Comparison of ENCODE assay signal across 8 mouse cellular contexts in genomic region chr4:59782853-59783684, GRCm38 (mm10). TPM values are rescaled to one million over a fixed set of nuclear protein-coding genes. Genes with fewer than 3 reads are reported as not detected.
DNase-seq lines count a peak whose midpoint lies in the region; ATAC-seq and TF ChIP-seq lines count a peak whose summit lies in the region.

No protein-coding gene starts in this region.

- TF ChIP-seq POLR2A in brain, embryonic 14.5 days (IDR thresholded peaks at IDR 0.05; ENCODE audit: borderline replicate concordance, extremely low read depth, insufficient read depth, insufficient read length, poor library complexity, severe bottlenecking): no peak

- H3K4me1 ChIP-seq in lung, embryonic 15.5 days: peaks cover 15% of the 10 kb centered on the region
- peaks cover 17% of the 10 kb centered on the region for H3K4me1 ChIP-seq in heart, embryonic 15.5 days (replicated peaks)
- peaks cover 12% of the 10 kb centered on the region for H3K4me1 ChIP-seq in liver, embryonic 16.5 days (ENCODE audit: control insufficient read depth, low read depth, low read length)
- H3K4me1 ChIP-seq in stomach, embryonic 15.5 days: 0 out of 2 replicates have a peak, but pooled peaks cover 3% of the 10 kb centered on the region

- no peaks in the 10 kb centered on the region for H3K27me3 ChIP-seq in lung, embryonic 15.5 days
- no peaks in the 10 kb centered on the region for H3K27me3 ChIP-seq in heart, embryonic 15.5 days
- no peaks in the 10 kb centered on the region for H3K27me3 ChIP-seq in liver, embryonic 16.5 days (ENCODE audit: control insufficient read depth, insufficient read depth, low read depth, low read length)
- H3K27me3 ChIP-seq in stomach, embryonic 15.5 days (replicated peaks): no peaks in the 10 kb centered on the region

- TF ChIP-seq CTCF in brain, embryonic 14.5 days (IDR thresholded peaks at IDR 0.05; ENCODE audit: borderline replicate concordance, extremely low read depth, insufficient read depth, insufficient read length): no peak

- under 1% methylated on average over 47 of the region's 47 CpGs for WGBS in lung, embryonic 15.5 days
- under 1% methylated on average over 47 of the region's 47 CpGs for WGBS in heart, embryonic 15.5 days
- WGBS in liver, embryonic 16.5 days (ENCODE audit: insufficient replicate concordance): under 1% methylated on average over 47 of the region's 47 CpGs
- under 1% methylated on average over 47 of the region's 47 CpGs for WGBS in stomach, embryonic 15.5 days

- H3K9me3 ChIP-seq in lung, embryonic 15.5 days: no peaks in the 10 kb centered on the region
- no peaks in the 10 kb centered on the region for H3K9me3 ChIP-seq in heart, embryonic 15.5 days (replicated peaks)
- no peaks in the 10 kb centered on the region for H3K9me3 ChIP-seq in liver, embryonic 16.5 days (replicated peaks; ENCODE audit: control insufficient read depth, low read length)
- H3K9me3 ChIP-seq in stomach, embryonic 15.5 days: no peaks in the 10 kb centered on the region

- H3K4me3 ChIP-seq in lung, embryonic 15.5 days: peak overlapping the region; percentile 72
- H3K4me3 ChIP-seq in heart, embryonic 15.5 days: peak overlapping the region; percentile 93
- H3K4me3 ChIP-seq in liver, embryonic 16.5 days (ENCODE audit: low read depth, low read length): peak overlapping the region; percentile 96
- peak overlapping the region; percentile 97 for H3K4me3 ChIP-seq in stomach, embryonic 15.5 days (replicated peaks)

- 0 out of 2 replicates have a peak overlapping the region, but pooled peaks have one; percentile 16 for H3K27ac ChIP-seq in lung, embryonic 15.5 days
- H3K27ac ChIP-seq in heart, embryonic 15.5 days: peak overlapping the region; percentile 75
- peak overlapping the region; percentile 56 for H3K27ac ChIP-seq in liver, embryonic 16.5 days (ENCODE audit: low read length)
- peak overlapping the region; percentile 72; the same call in 1 of the 2 replicates for H3K27ac ChIP-seq in stomach, embryonic 15.5 days

- H3K9ac ChIP-seq in lung, embryonic 15.5 days: peak overlapping the region; percentile 67
- H3K9ac ChIP-seq in heart, embryonic 15.5 days: peak overlapping the region; percentile 85
- H3K9ac ChIP-seq in liver, embryonic 16.5 days (ENCODE audit: low read depth, low read length): peak overlapping the region; percentile 86
- H3K9ac ChIP-seq in stomach, embryonic 15.5 days: peak overlapping the region; percentile 85

- peak overlapping the region; percentile 86 for H3K4me2 ChIP-seq in lung, embryonic 15.5 days
- peak overlapping the region; percentile 83 for H3K4me2 ChIP-seq in heart, embryonic 15.5 days
- H3K4me2 ChIP-seq in liver, embryonic 16.5 days (ENCODE audit: low read depth, low read length): peak overlapping the region; percentile 95
- H3K4me2 ChIP-seq in stomach, embryonic 15.5 days: peak overlapping the region; percentile 90

- DNase-seq in lung, postnatal 36 days: no peak
- DNase-seq in brain, embryonic 14.5 days (ENCODE audit: low read depth): peak; percentile 69
- no peak for DNase-seq in gastrocnemius, postnatal 4 days (ENCODE audit: low spot score in 2 of 2)
- no peak for DNase-seq in left cerebral cortex, adult 11 months (ENCODE audit: low spot score)

- ATAC-seq in lung, embryonic 15.5 days (ENCODE audit: borderline replicate concordance, extremely low read depth, low FRiP score, low TSS enrichment): peak; percentile 65
- peak; percentile 47 for ATAC-seq in heart, embryonic 15.5 days (replicated peaks; ENCODE audit: insufficient number of reproducible peaks, insufficient read depth, low FRiP score, low read depth)
- peak; percentile 25 for ATAC-seq in liver, embryonic 16.5 days (ENCODE audit: low read depth)
- ATAC-seq in stomach, embryonic 15.5 days (ENCODE audit: insufficient read depth, low FRiP score, low read depth): peak; percentile 51

- 0 out of 2 replicates have a peak, but pooled peaks cover 3% of the 10 kb centered on the region for H3K36me3 ChIP-seq in lung, embryonic 15.5 days
- H3K36me3 ChIP-seq in heart, embryonic 15.5 days: no peaks in the 10 kb centered on the region
- no peaks in the 10 kb centered on the region for H3K36me3 ChIP-seq in liver, embryonic 16.5 days (ENCODE audit: control insufficient read depth, insufficient read depth)
- no peaks in the 10 kb centered on the region for H3K36me3 ChIP-seq in stomach, embryonic 15.5 days

RNA-seq across cellular contexts. Expression of gene Inip, which starts 18.3 kb away (rescaled TPM):
- 51.2 and 56.5 TPM in 2 replicates for polyA plus RNA-seq in lung, embryonic 15.5 days (2015; fragmentation: Nextera tagmentation; extraction: Ambion mirVana)
- 31.3 and 32.8 TPM in 2 replicates for polyA plus RNA-seq in brain, embryonic 14.5 days (2012; rRNA removed)
- 35.4 and 39.9 TPM in 2 replicates for polyA plus RNA-seq in heart, embryonic 15.5 days (2015; fragmentation: Nextera tagmentation; extraction: Ambion mirVana)
- 14.0 and 16.3 TPM in 2 replicates for polyA plus RNA-seq in liver, embryonic 16.5 days (2015; fragmentation: Nextera tagmentation; extraction: Ambion mirVana)
- polyA plus RNA-seq in stomach, embryonic 15.5 days (2015; fragmentation: Nextera tagmentation; extraction: Ambion mirVana): 44.0 and 46.9 TPM in 2 replicates
- 1 to 10 TPM; 7.5 to 9.3 TPM for total RNA-seq in gastrocnemius, postnatal 4 days (2021)

RNA-seq across cellular contexts. Expression of gene Snx30, which starts 22.6 kb away (rescaled TPM):
- 9.2 and 10.0 TPM in 2 replicates for polyA plus RNA-seq in lung, embryonic 15.5 days (2015; fragmentation: Nextera tagmentation; extraction: Ambion mirVana)
- polyA plus RNA-seq in brain, embryonic 14.5 days (2012; rRNA removed): 9.3 and 16.0 TPM in 2 replicates
- 5.3 and 9.9 TPM in 2 replicates for polyA plus RNA-seq in heart, embryonic 15.5 days (2015; fragmentation: Nextera tagmentation; extraction: Ambion mirVana)
- polyA plus RNA-seq in liver, embryonic 16.5 days (2015; fragmentation: Nextera tagmentation; extraction: Ambion mirVana): 3.6 and 5.0 TPM in 2 replicates
- polyA plus RNA-seq in stomach, embryonic 15.5 days (2015; fragmentation: Nextera tagmentation; extraction: Ambion mirVana): 7.3 and 8.6 TPM in 2 replicates
- 10 to 100 TPM; 14.8 to 15.8 TPM for total RNA-seq in gastrocnemius, postnatal 4 days (2021)

Comparison
In these comparisons a context has a peak if more than half of its experiments do, and no peak if none do; other contexts are left out.
1. H3K27ac ChIP-seq: peak in every context shown above with its lines; median percentile 75 in heart, embryonic 15.5 days; 72 in stomach, embryonic 15.5 days; 56 in liver, embryonic 16.5 days; 16 in lung, embryonic 15.5 days.